Mouse (Mus musculus) heart, adult 2 months (tissue): Measurements from ENCODE around the gene Cep295nl.

ENCODE experiments used
- EP300 ChIP-seq: fragments of 200-500 bp; IDR thresholded peaks from 2 replicates; pipeline ENCODE4 v1.6.1; 2011; ENCODE audit warnings: low read depth, low read length, control low read depth; ENCODE audit not compliant: insufficient read depth
- POLR2A ChIP-seq: fragments of 200-500 bp; IDR thresholded peaks from 2 replicates; pipeline ENCODE4 v1.6.1; 2011; ENCODE audit warnings: mild to moderate bottlenecking, low read depth, low read length, control low read depth; ENCODE audit not compliant: insufficient read depth

DNA sequence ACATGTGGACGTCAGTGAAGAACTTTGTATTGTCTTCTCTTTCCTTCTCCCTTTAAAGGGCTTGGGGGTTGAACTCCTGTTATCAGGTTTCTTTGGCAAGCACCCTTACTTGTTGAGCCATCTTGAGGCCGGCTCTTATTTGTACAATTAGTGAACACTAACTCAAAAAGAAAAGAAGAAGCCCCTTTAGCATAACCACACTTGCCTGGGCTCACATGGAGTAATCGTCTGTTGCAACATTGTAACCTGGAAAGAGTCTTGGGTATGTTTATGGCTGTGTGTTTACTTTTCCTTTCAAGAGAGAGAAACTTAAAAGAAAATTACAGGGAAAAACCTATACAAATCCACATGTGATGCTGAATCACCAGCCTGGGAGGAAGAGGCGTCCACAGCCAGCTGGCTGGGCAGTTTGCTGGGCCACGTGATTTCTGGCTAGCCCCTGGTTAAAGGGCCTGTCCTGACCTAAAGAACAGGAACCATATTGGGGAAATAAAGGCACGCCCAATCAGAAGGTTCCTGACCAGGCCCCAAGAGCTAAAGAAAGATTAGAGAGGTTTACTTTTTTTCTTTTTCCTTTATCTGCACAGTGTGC lies 30.1 kb downstream of the Cep295nl start:
- TF ChIP-seq EP300, result no peak
- TF ChIP-seq POLR2A, result no peak
